Mouse (Mus musculus) cerebellum, adult 11 months (tissue): ENCODE measurements at regions not wholly inside any gene's neighbourhood (a gene's known extent, or its start where the extent isn't known, plus 50 kb on each side); places are given as distances from the start of the nearest gene placed in this dataset.
A peak's percentile ranks its signal among the peaks of the same experiment; 100 is the strongest.

ENCODE experiments used
- DNase-seq: peaks from one replicate; pipeline ENCODE4 v3.0.0; 2022

- DNase-seq: no peak
Observed at GRCm38 (mm10) chr9:24943830-24944229, 145.4 kb upstream of the Gm10181 start.

- no peak for DNase-seq
Observed at GRCm38 (mm10) chr9:24952516-24952915, 136.7 kb upstream of the Gm10181 start.

GRCm38 (mm10) chr9:24955641-24956040, 133.6 kb upstream of the Gm10181 start:
- DNase-seq: no peak

- no peak for DNase-seq
Observed at GRCm38 (mm10) chr9:24956566-24956965, 132.7 kb upstream of the Gm10181 start.

- DNase-seq: no peak
Observed at GRCm38 (mm10) chr9:24963290-24963689, 125.9 kb upstream of the Gm10181 start.

GRCm38 (mm10) chr9:24967571-24967970, 121.7 kb upstream of the Gm10181 start:
- no peak for DNase-seq

GRCm38 (mm10) chr9:24974021-24974741, 115.0 kb upstream of the Gm10181 start:
- no peak for DNase-seq

- no peak for DNase-seq
Observed at GRCm38 (mm10) chr9:24982796-24983195, 106.4 kb upstream of the Gm10181 start.

- no peak for DNase-seq
Observed at GRCm38 (mm10) chr9:24994491-24994890, 94.7 kb upstream of the Gm10181 start.

- DNase-seq: no peak
Observed at GRCm38 (mm10) chr9:25021095-25021691, 68.0 kb upstream of the Gm10181 start.

GRCm38 (mm10) chr9:25022439-25022838, 66.8 kb upstream of the Gm10181 start:
- no peak for DNase-seq

GRCm38 (mm10) chr9:25024486-25024885, 64.7 kb upstream of the Gm10181 start:
- no peak for DNase-seq

- peak; percentile 13 for DNase-seq
Observed at GRCm38 (mm10) chr9:25027581-25027980, 61.6 kb upstream of the Gm10181 start.

GRCm38 (mm10) chr9:25028305-25028704, 60.9 kb upstream of the Gm10181 start:
- no peak for DNase-seq

- no peak for DNase-seq
Observed at GRCm38 (mm10) chr9:25031466-25031865, 57.8 kb upstream of the Gm10181 start.
